Mouse (Mus musculus) heart, embryonic 10.5 days (tissue): ENCODE data around the gene Hnrnpul1. TPM values are rescaled to one million over a fixed set of nuclear protein-coding genes. Genes with fewer than 3 reads are reported as not detected.

Experiments
- DNase-seq: peaks from one replicate; pipeline ENCODE4 v3.0.0-alpha.2; 2017; ENCODE audit warnings: low spot score
- H3K27ac ChIP-seq: fragments of 300-500 bp; sonication (generic); 2 replicates; pipeline ENCODE4 v1.5.1; 2016; ENCODE audit warnings: mild to moderate bottlenecking
- H3K27me3 ChIP-seq: fragments of 300-500 bp; sonication (generic); 2 replicates; pipeline ENCODE4 v1.6.1; 2016; ENCODE audit warnings: mild to moderate bottlenecking; ENCODE audit not compliant: poor library complexity, insufficient read depth, severe bottlenecking
- H3K36me3 ChIP-seq: fragments of 300-500 bp; sonication (generic); 2 replicates; pipeline ENCODE4 v1.6.1; 2016; ENCODE audit warnings: mild to moderate bottlenecking, moderate library complexity
- H3K4me1 ChIP-seq: fragments of 300-500 bp; sonication (generic); 2 replicates; pipeline ENCODE4 v1.6.1; 2016; ENCODE audit warnings: mild to moderate bottlenecking
- H3K4me3 ChIP-seq: fragments of 300-500 bp; sonication (generic); 2 replicates; pipeline ENCODE4 v1.5.1; 2016; ENCODE audit warnings: mild to moderate bottlenecking, moderate library complexity
- H3K9me3 ChIP-seq: fragments of 300-500 bp; sonication (generic); 2 replicates; pipeline ENCODE4 v1.6.1; 2016; ENCODE audit warnings: mild to moderate bottlenecking, moderate library complexity
- WGBS: fragments of 180-500 bp; shearing (Covaris S2); methylation state at CpG from one replicate; pipeline ENCODE4 v1.1.7; 2016; 5-methylcytosine and 5-hydroxymethylcytosine counted together
- polyA plus RNA-seq: library from polyadenylated mRNA; unstranded; fragments of >200 nt; fragmentation: Nextera tagmentation; extraction: Ambion mirVana; gene quantifications from 2 replicates; pipeline ENCODE4 v1.2.1, GENCODE M21; 2016

The Hnrnpul1 gene
- polyA plus RNA-seq, 1 experiment from 2014 or later = 54.6 TPM

DNA sequence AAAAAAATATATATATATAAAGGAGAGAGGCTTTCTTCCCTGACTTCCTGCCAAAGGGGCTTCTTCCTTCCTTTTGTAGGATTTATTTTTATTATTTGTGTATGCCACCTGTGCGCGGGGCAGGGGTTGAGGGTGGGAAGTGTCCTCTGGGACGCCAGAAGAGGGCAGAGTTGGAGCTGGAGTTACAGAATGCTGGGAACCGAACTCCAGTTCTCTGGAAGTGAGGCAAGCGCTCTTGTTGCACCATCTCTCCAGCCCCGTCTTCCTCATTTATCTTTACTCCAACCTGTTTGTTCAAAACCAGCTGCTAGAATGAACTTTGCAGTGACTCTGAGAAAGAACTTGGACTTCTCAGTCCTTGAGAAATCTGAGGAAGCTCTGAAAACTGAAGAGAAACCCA, 74.6 kb downstream of the Hnrnpul1 start:
- no peak for DNase-seq
- Histone ChIP-seq H3K27ac (peak overlapping the region; percentile 95), H3K9me3 (no peaks in the 10 kb centered on the region), H3K27me3 (peaks cover 25% of the 10 kb centered on the region), H3K4me1 (peaks cover 38% of the 10 kb centered on the region), H3K36me3 (0 out of 2 replicates have a peak, but pooled peaks cover 5% of the 10 kb centered on the region), H3K4me3 (peak overlapping the region; percentile 79)
- WGBS = 7% methylated on average over 6 of the region's 6 CpGs

DNA sequence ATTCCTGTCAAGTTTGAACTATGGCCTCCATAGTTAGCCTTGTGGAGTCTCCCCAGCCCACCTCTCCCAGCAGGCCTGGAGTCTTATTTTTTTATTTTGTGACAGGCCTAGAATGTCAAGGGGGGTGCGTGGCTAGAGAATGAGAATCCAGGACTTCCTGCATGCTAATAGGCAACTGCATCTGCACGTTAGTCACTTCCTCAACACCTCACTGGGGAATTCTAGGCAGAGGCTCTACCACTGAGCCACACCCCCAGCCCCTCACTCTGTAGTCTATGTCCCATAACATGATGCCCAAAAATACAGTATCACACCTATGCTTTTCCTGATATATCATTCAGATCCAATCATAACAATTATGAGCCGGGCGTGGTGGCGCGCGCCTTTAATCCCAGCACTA, 77.5 kb downstream of the Hnrnpul1 start:
- 91% methylated on average over 7 of the region's 7 CpGs for WGBS
- Histone ChIP-seq H3K27ac (no peak overlapping the region), H3K4me3 (no peak overlapping the region), H3K36me3 (no peaks in the 10 kb centered on the region), H3K4me1 (peaks cover 30% of the 10 kb centered on the region), H3K27me3 (peaks cover 45% of the 10 kb centered on the region), H3K9me3 (peaks cover 4% of the 10 kb centered on the region)
- no peak for DNase-seq

DNA sequence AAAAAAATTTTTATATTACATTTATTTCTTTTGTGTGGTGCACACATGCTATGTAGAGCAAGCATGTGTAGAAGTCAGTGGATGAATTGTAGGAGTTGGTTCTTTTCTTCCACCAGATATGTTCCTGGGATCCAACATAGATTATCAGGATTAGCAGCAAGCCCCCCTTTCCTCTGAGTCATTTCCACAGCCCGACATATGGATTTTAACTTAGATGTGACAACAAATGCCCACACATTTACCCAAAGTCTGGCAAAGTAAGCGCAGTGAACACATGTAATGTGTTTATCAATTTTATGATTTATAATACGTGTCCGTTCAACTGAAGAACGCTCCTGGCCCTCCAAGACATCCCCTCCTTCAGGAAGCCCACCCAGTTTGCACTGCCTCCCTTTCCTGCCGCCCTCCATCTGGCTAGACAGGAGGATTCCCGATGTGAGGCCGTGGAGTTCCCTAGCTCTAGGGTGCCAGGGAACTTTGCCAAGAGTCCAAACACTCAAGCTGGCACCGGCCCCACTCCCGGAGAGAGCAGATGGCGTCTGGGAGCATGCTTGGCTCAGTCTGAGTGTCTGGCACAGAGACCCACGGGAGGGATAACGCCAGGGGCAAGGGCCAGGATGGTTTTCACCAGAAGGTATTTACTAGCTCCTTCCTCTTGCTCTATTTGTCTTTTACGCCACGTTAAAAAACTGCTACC, 78.3 kb downstream of the Hnrnpul1 start:
- Histone ChIP-seq H3K9me3 (peaks cover 4% of the 10 kb centered on the region), H3K36me3 (no peaks in the 10 kb centered on the region), H3K4me1 (peaks cover 22% of the 10 kb centered on the region), H3K27me3 (peaks cover 45% of the 10 kb centered on the region), H3K27ac (no peak overlapping the region), H3K4me3 (no peak overlapping the region)
- DNase-seq = no peak
- 74% methylated on average over 15 of the region's 15 CpGs for WGBS

DNA sequence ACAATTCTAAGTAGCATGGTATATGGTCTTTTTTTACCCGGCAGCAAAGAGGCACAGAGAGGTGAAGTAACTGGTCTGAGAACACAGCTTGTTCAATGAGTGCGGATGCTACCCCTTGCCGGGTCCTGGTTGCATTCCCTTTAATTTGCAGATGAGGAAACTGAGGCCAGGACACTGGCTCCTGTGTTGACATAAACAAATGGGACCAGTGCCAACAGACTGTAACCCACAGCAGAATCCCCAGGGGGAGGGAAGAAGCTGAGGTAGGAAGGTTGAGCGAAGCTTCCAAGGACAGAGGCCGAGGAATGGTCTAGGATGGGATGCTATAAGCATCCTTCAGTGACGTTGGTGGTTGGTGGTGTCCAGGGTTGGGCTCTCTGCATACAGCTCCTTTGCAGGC, 79.2 kb downstream of the Hnrnpul1 start:
- no peak overlapping the region for H3K27ac ChIP-seq
- H3K9me3 ChIP-seq = peaks cover 4% of the 10 kb centered on the region
- no peak for DNase-seq
- H3K4me1 ChIP-seq = peaks cover 16% of the 10 kb centered on the region; the same call in 1 of the 2 replicates
- 42% methylated on average over 6 of the region's 6 CpGs for WGBS
- no peaks in the 10 kb centered on the region for H3K36me3 ChIP-seq
- H3K27me3 ChIP-seq = peaks cover 45% of the 10 kb centered on the region
- peak overlapping the region; percentile 48; the same call in 1 of the 2 replicates for H3K4me3 ChIP-seq

DNA sequence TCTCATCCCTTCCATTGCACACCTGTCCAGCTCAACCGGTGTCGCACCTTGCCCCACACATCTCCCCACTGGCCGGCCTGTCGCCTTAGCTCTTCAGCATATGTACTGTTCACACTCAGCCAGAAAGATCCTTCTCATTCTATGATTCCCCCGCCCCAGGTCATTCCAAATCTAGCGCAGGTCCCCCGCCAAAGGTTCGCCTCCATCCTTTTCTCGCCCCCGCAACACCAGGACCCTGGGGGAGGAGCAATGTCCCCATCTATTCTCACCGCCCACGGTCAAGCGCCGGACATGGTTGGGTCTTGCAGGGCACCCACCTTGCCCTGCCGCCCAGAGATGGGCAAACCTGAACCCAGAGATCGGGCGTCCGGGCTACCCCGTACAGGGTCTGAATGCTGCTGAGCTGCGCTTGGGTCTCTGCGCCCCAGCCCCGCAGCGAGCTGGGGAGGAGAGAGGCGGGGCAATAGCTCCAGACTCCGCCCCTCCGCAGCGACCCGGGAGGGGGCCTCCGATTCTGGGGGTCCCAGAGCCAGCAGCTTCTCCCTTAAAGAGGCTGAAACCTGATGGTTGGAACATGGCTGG, 79.7 kb downstream of the Hnrnpul1 start, which contains the start of gene Tmem91:
TSS of gene Tmem91 (minus strand) at position 448 of the 582 bp plus-strand sequence.
- DNase-seq = no peak
- peaks cover 45% of the 10 kb centered on the region for H3K27me3 ChIP-seq
- WGBS = 3% methylated on average over 29 of the region's 29 CpGs

DNA sequence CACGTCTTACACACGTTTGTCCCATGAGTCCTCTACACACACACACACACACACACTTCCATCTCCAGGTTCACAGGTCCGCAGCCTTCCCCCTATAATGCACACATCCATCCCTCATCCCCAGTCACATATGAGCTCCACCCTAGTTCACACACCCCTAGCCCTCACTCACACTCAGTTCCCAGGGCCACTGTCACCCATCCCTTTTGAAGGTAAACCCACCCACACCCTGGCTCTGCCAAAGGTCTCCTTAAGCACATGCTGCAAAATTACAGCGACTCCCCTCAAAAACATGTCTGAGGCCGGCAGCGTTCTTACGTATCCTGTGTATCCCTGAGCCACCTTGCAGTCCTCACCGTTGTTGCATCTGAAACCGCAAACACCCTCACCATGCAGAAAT, 80.3 kb downstream of the Hnrnpul1 start:
- H3K27me3 ChIP-seq = peaks cover 45% of the 10 kb centered on the region
- no peak overlapping the region for H3K27ac ChIP-seq
- no peak for DNase-seq
- H3K4me1 ChIP-seq = peaks cover 10% of the 10 kb centered on the region; the same call in 1 of the 2 replicates
- WGBS = 30% methylated on average over 9 of the region's 9 CpGs
- H3K36me3 ChIP-seq = peaks cover 3% of the 10 kb centered on the region; the same call in 1 of the 2 replicates
- peak overlapping the region; percentile 48 for H3K4me3 ChIP-seq
- H3K9me3 ChIP-seq = peaks cover 4% of the 10 kb centered on the region

More for the DNA sequence above, 79.7 kb downstream of the Hnrnpul1 start, which contains the start of gene Tmem91:
- Histone ChIP-seq H3K36me3 (no peaks in the 10 kb centered on the region), H3K9me3 (peaks cover 4% of the 10 kb centered on the region), H3K4me3 (peak within 1 kb of the TSS; percentile 48), H3K4me1 (peaks cover 10% of the 10 kb centered on the region; the same call in 1 of the 2 replicates), H3K27ac (no peak within 1 kb of the TSS)

DNA sequence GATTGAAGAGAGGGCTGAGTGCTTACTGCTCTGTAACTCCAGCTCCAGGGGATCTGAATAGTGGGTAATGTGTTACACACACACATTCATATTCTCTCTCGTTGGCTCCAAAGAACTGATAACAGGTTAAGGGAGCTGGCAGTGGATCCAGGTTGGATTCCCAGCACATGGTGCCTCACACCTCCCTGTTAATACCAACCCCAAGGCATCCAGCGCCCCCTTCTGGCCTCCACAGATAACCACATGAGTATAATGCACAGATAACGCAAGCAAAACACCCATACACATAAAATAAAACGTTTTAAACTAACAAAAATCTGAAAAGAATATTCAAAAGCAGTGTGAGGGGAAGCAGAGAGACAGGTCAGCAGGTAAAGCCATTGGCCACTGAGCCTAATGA, 82.1 kb downstream of the Hnrnpul1 start:
- 49% methylated on average over 4 of the region's 4 CpGs for WGBS
- Histone ChIP-seq H3K9me3 (peaks cover 4% of the 10 kb centered on the region), H3K36me3 (peaks cover 21% of the 10 kb centered on the region), H3K27ac (no peak overlapping the region), H3K27me3 (peaks cover 37% of the 10 kb centered on the region), H3K4me3 (no peak overlapping the region), H3K4me1 (peaks cover 10% of the 10 kb centered on the region; the same call in 1 of the 2 replicates)
- no peak for DNase-seq

DNA sequence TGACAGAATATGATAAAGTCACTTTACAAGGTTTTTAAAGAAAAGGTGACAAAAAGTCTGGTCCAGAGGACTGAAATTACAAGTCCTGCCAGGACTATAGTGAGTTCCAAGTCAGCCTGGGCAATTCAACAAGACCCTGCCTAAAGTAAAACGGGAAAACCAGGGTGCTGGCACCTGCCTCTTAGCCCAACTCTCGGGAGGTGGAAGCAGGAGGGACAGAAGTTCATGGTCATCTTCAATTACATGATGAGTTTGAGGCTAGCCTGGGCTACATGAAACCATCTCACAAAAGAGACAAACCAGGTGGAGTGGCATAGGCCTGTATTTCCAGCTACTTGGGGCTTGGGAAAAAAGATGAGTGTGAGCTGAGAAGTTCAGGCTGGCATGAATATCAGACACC, 82.9 kb downstream of the Hnrnpul1 start:
- peaks cover 37% of the 10 kb centered on the region for H3K27me3 ChIP-seq
- WGBS = 79% methylated on average over 2 of the region's 2 CpGs
- peaks cover 25% of the 10 kb centered on the region for H3K36me3 ChIP-seq
- H3K27ac ChIP-seq = no peak overlapping the region
- peaks cover 10% of the 10 kb centered on the region; the same call in 1 of the 2 replicates for H3K4me1 ChIP-seq
- no peak overlapping the region for H3K4me3 ChIP-seq
- H3K9me3 ChIP-seq = peaks cover 4% of the 10 kb centered on the region
- DNase-seq = no peak

Other genes starting within 250 kb of the Hnrnpul1 start
- not detected in 2 replicates for gene Ceacam2, start 214.9 kb downstream of the Hnrnpul1 start, polyA plus RNA-seq
- gene Erich4, start 138.9 kb downstream of the Hnrnpul1 start, polyA plus RNA-seq = not detected in 2 replicates
- gene Dmac2, start 135.3 kb downstream of the Hnrnpul1 start, polyA plus RNA-seq = 48.9 and 54.6 TPM in 2 replicates
- 5.2 and 5.4 TPM in 2 replicates for gene B3gnt8, start 128.1 kb downstream of the Hnrnpul1 start, polyA plus RNA-seq
- 51.7 and 51.8 TPM in 2 replicates for gene Bckdha, start 95.8 kb downstream of the Hnrnpul1 start, polyA plus RNA-seq
- 50.6 and 74.8 TPM in 2 replicates for gene Exosc5, start 95.6 kb downstream of the Hnrnpul1 start, polyA plus RNA-seq
- 1.1 and 1.9 TPM in 2 replicates for gene Tmem91, start 79.6 kb downstream of the Hnrnpul1 start, polyA plus RNA-seq
- gene B9d2, start 74.0 kb downstream of the Hnrnpul1 start, polyA plus RNA-seq = 34.2 and 35.8 TPM in 2 replicates
- gene Tgfb1, start 67.8 kb downstream of the Hnrnpul1 start, polyA plus RNA-seq = 4.1 and 4.8 TPM in 2 replicates
- 30.1 and 30.2 TPM in 2 replicates for gene Ccdc97, start 35.7 kb downstream of the Hnrnpul1 start, polyA plus RNA-seq
- gene Axl, start 33.9 kb upstream of the Hnrnpul1 start, polyA plus RNA-seq = 53.3 and 54.3 TPM in 2 replicates
- 4.7 and 5.5 TPM in 2 replicates for gene Cyp2s1, start 62.2 kb upstream of the Hnrnpul1 start, polyA plus RNA-seq
- not detected in 2 replicates for gene Cyp2b10, start 142.9 kb upstream of the Hnrnpul1 start, polyA plus RNA-seq